Mouse (Mus musculus) heart, adult 2 months (tissue): ENCODE results near the gene Olfr1367.

ENCODE experiments used
- CTCF ChIP-seq: fragments of 200-600 bp; IDR thresholded peaks from 2 replicates; pipeline ENCODE4 v1.8.1; 2022; ENCODE audit warnings: antibody characterized with exemption, mild to moderate bottlenecking, moderate library complexity
- EP300 ChIP-seq: fragments of 200-500 bp; IDR thresholded peaks from 2 replicates; pipeline ENCODE4 v1.6.1; 2011; ENCODE audit warnings: low read depth, low read length, control low read depth; ENCODE audit not compliant: insufficient read depth

- TF ChIP-seq CTCF (no peak), EP300 (no peak)
Measured at GRCm38 (mm10) chr13:21366635-21367034, 19.9 kb downstream of the Olfr1367 start.
